Mouse (Mus musculus) urinary bladder, adult 18-20 months (tissue): ENCODE measurements around the gene Rnh1.

Experiments used
- DNase-seq, 2 experiments: peaks; one replicate each; pipeline ENCODE4 v3.0.0; 2022; ENCODE audit warnings: low spot score in 2 of 2, mixed read lengths in 2 of 2

The Rnh1 gene

DNA sequence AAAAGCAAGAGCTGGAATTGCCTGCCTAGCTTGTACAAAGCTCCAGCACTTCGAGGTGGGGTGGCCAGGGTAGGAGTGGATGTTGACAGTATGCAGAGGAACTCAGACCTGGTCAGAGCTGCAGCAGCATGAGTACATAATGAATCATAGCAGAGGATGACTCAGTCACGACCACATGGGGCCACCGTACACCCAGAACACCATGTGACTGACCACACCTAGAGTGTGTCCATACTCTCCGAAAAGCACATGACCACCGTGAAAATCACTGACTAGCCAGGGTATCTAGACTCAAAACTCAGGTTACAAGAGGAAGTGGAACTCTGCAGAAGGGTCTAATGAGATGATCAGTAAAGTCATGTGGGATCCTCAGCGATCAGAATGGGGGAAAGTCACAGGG lies 7.8 kb downstream of the Rnh1 start:
- peak; percentile 45 to 73 for DNase-seq

DNA sequence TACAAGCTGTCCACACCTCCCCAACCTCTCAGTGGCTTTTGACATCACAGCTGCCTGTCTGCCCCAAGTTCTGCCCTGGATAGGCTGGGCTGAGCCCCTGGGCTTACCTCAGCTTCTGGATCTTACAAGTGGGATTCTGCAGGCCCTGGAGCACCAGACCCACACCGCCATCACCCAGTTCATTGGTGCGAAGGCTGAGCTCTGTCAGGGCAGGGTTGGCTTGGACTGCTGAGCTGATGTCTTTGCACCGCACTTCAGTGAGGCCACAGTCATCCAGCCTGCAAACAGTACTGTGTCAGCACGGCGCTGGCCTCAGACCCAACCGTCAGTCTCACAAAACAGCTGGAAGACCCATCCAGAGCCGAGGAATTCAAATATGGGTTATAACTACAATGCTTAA lies 8.3 kb downstream of the Rnh1 start:
- DNase-seq: no peak

DNA sequence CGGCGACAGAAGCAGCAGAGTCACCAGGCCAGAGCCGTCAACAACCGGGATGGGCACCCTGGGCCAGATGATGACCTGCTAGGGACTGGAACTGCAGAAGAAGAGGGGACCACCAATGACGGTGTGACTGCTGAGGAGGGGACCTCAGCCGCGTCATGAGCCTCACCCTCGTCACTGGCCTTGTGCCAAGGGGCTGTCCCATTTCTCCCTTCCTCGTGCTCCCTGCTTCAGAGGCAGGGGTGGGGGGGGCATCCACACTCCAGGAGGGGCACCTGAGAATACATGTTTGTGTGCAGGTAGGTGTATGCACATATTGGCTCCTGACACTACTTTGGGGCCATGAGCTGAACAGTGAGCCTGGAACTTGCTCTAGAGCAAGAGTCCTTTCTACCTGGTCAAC lies 17.3 kb downstream of the Rnh1 start:
- no peak for DNase-seq

DNA sequence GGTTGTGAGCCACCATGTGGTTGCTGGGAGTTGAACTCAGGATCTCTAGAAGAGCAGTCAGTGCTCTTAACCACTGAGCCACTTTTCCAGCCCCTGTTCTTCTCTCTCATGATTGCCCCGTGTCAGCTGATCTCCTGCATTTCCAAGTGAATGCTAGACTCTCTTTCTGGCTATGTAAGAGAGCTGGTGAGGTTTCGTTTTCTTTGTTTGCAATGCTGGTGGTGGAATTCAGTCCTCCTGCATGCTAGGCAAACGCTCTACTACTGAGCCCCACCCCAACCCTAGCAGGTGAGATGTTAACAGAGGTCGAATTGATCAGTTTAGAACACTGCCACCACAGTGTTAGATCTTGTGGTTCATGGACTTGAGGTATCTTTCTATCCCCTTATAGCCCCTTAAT lies 24.0 kb downstream of the Rnh1 start:
- DNase-seq: no peak

DNA sequence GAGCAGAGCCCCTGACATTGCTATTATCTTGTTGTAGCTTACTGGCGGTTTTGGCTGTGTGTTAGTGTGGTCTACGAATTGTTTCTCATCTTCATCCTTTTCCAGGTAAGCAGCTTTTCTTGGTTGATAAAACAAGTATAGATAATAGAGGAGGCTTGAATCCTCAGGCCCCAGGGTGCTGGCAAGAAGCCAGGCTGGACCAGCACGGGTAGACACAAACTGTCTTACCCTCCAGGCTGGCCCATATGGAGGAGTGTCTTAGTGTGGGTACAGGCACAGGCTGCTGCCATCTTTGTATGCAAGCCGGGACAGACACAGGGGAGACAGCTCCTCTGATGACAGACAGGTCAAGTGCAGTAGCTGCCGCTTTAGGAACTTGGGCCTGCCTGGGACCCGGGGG lies 25.6 kb downstream of the Rnh1 start:
- no peak for DNase-seq

DNA sequence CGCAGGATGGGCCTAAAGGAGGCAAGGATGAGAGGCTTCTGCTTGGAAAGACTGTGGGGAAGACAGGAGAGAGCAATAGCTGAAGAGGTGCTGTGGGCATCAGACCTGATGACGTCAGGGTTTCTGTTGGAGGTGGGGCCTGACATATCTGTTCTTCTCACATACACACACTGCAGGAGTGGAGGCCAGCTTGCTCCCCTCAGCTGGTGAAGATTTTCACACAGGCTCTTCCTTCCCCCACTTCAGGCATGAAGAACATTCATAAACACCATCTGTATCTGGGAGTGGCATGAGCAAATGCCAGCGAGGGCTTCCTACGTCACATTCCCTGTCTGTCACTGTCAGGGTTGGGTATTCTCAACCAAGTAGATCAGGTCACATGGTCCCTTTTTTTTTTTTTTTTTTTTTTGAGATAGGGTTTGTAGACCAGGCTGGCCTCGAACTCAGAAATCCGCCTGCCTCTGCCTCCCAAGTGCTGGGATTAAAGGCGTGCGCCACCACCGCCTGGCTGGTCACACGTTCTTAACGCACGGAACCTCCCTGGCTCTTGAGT lies 26.5 kb downstream of the Rnh1 start:
- no peak for DNase-seq

- no peak for DNase-seq
These were observed 27.3 kb downstream of the Rnh1 start for GRCm38 (mm10) chr7:141145403-141145802.

GRCm38 (mm10) chr7:141144650-141145049 lies 28.0 kb downstream of the Rnh1 start:
- DNase-seq: no peak

DNA sequence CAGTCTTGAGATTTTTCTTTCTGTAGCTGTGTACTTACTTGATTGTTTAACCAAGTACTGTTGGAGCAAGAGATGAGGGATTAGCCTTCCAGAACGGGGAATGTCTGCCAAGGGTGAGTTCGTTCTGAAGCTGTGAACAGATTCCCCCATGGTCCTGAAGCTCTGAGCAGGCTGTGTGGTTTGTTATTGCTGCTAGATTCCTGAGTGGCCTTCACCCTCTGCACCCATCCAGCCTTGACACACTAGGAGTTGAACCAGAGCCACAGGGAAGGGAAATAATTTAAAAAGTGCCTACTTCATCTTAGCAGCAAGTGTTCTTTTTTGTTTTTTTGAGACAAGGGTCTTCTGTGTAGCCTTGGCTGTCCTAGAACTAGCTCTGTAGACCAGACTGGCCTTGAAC lies 28.8 kb downstream of the Rnh1 start:
- DNase-seq: no peak

DNA sequence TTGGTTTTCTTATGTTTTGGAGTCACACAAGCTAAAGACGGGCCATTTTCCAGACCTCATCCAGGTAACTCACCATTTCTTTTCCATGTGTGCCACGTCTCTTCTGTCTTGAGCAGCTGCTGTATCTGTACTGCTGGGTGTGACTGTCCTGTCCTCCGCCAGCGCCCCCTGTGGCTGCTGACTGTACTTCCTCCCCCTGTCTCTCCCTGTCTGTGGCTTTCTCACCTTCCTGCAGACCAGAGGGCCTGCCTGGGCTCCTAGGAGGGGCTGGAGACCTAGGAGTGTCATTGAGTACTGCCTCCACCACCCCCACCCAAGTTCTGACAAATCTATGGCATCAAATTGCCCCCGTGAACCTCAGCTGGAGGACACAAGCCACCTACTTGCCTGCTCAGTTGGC lies 29.5 kb downstream of the Rnh1 start:
- no peak for DNase-seq

- no peak for DNase-seq
These were observed 31.3 kb downstream of the Rnh1 start for GRCm38 (mm10) chr7:141141326-141141725.

DNA sequence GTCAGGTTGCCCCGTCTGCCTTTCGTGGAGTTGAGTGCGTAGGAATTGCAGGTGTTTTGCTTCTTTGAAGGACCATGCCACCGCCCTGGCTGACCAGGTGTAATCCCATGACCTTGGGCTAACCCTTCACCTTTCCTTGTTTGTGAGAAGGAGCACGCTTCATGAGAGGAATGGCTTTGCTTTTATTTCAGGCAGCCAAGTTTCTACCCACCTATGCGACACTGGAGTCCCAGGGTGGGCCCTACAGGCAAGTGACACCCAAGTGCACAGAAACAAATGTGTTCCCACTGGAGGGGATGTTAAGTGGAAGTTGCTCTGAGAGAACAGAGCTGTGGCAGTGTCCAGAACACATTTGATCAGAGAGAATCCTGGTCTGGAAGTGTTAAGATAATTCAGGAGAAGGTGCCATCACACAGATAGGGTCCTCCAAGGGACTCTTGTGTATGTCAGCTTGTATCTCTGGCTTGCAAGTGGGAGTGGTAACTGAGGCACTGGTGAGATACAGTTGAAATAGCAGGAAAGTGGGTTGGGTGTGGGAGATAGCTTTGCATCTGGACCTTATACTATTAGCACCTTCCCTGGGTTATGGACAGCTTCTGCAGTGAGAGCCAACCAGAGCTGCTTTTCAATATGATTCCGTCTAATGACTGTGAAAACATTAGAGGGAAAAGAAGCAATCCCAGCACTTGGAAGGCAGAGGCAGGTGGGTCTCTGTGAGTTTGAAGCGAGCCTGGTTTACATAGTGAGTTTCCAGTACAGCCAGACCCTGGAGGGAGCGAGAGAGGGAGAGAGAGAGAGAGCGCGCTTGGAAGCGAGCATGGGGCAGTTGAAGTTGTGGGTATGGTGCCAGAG lies 40.5 kb downstream of the Rnh1 start:
- no peak for DNase-seq

DNA sequence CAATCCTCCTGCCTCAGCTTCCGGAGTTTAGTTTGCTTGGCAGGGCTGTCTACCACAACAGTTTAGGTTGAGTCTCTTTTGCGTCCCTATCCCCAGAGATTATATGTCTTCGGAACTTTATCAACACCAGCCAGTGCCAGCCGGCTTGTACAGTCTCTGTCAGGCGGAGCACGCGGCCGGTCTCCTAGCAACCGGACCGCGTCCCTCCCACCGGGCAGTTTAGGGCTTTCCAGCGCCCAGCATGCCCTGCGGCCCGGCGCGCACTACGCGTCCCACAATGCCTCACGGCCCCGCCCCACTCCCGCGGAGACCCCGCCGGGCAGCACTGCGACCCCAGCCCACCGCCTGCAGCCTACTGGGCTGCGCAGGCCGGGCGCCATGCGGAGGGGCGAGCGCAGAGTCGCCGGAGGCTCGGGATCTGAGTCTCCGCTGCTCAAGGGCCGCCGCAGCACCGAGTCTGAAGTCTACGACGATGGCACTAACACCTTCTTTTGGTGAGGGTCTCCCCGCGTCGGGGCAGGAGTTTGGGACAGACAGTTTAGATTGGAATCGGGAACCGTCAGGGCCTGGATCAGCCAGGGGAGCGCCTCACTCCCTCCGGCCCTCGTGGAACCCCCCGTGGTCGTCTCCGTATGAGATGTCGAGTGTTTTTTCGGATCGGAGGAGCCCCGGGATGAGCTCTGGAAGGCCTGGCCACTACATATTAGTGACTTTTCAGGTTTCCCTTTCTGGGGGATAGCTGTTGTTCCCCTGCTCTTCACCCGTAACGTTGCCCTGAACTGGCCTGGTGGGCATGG lies 41.4 kb downstream of the Rnh1 start:
- DNase-seq: peak; percentile 77 to 83

DNA sequence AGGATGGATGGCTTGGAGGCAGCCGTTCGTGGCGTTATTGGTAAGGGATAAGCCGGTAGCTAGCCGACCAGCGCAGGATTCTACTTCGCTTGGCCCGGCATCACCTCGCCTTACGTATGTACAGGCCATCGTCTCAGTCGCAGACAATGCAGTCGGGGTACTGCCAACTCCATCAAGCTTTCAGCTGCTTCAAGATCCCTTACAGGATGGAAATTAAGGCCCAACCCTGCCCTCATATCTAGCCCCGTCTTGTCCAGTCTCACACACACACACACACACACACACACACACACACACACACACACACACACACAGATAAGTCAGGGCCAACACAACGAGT lies 49.2 kb downstream of the Rnh1 start:
- DNase-seq: no peak

DNA sequence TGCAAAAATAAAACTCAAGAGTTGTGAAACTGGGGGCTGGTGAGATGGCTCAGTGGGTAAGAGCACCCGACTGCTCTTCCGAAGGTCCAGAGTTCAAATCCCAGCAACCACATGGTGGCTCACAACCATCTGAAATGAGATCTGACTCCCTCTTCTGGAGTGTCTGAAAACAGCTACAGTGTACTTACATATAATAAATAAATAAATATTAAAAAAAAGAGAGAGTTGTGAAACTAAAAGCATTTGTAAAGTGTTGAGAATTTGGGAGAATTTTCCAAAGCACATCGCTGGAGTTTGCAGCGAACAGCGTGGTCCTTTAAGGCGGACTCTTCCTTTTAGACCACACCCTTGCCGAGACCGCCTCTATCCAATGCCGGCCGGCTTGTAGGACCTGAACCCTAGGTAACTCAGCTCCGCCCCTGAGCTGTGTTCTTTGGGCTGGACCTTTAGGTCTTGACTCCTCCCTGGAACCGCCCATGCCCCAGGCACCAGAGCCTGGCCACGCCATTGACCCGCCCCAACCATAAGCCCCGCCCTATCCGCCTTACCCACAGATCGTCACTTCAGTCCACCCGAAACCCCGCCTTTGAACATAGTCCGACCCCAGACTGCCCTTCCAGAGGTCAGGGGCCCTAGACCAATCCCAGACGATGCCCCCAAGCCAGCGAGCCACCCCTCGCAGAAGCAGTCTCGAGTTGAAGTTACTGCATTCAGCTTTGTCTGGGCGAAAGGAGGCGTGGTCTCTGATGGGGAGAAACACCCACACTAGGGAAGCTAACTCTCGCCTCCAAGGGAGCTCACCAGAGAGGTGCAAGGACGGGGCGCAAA lies 49.8 kb downstream of the Rnh1 start:
- peak; percentile 91 to 97 for DNase-seq

DNA sequence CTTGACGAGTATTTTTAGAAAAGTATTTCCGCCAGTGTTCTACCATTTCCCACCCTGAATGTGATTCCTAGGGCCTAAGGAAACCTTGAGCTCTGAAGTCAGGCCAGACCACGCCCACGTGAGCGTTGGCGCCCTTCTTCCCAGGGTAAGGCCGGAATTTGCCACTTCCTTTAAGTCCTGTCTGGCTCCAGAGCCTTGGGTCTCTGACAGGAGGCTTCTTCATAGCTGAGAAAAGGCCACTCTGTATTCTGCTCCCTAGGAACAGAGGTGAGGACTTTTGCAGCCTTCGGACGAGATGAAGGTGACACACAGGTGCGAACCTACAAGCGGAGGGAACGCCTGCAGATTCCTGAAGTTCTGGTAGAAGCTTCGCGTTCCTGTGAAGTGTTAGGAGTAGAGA lies 50.4 kb downstream of the Rnh1 start, which contains the start of gene Ptdss2:
Gene Ptdss2 (plus strand): TSS at position 138 of the 400 bp plus-strand sequence.
- no peak for DNase-seq

- no peak for DNase-seq
These were observed 51.6 kb downstream of the Rnh1 start for GRCm38 (mm10) chr7:141121051-141121531.

- DNase-seq: no peak
These were observed 52.1 kb downstream of the Rnh1 start for GRCm38 (mm10) chr7:141120605-141121004.

- no peak for DNase-seq
These were observed 53.2 kb downstream of the Rnh1 start for GRCm38 (mm10) chr7:141119487-141119886.

DNA sequence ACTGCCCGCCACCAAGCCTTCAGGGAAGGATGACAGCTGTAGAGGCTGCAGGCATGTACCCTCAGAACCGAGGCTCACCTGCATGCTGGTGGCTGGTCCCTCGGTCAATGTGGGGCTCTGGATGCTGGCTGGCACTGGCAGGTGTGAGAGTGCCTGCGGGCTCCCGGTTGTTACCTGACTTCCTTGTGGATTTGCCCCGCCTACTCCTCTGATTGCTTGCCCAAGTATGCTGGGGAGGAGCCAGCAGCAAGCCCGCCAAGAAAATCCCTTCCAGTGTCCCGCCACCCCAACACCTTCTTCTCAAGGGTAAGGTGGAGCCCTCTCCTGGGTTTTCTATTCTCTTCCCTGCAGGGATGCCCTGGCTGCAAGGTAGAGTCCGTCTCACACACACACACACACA lies 55.0 kb downstream of the Rnh1 start, which contains the start of gene Ano9:
Gene Ano9 (minus strand): TSS at position 171 of the 400 bp plus-strand sequence.
- DNase-seq: peak in 1 of 2 experiments; percentile 21

GRCm38 (mm10) chr7:141115874-141116273 lies 56.8 kb downstream of the Rnh1 start:
- no peak for DNase-seq
